In genomic region chr2:174007976-174008349, GRCm38 (mm10) we compare ENCODE assay signal across 11 mouse cellular contexts.
DNase-seq lines count a peak whose midpoint lies in the region; ATAC-seq lines count a peak whose summit lies in the region.
"Had no signal": no experiment of that assay in that cellular context is flagged by ENCODE, and none has a peak within 500 bp of the region (broad histone marks: within the 10 kb centered on the region; RNA-seq: fewer than 3 reads in every experiment).

No protein-coding gene starts in this region.

- H3K4me1 ChIP-seq in midbrain, embryonic 12.5 days, result peaks cover 14% of the 10 kb centered on the region
- peaks cover 3% of the 10 kb centered on the region; the same call in 1 of the 2 replicates for H3K4me1 ChIP-seq in midbrain, embryonic 16.5 days (ENCODE audit: control insufficient read depth, insufficient read depth, low read length)
- peaks cover 12% of the 10 kb centered on the region for H3K4me1 ChIP-seq in forebrain, embryonic 14.5 days (ENCODE audit: control insufficient read depth, insufficient read depth, low read length)
- peaks cover 21% of the 10 kb centered on the region for H3K4me1 ChIP-seq in limb, embryonic 12.5 days (replicated peaks)

- no peak; the same call in 1 of the 2 replicates for ATAC-seq in midbrain, embryonic 12.5 days (ENCODE audit: low FRiP score, low read depth)
- no peak for ATAC-seq in midbrain, embryonic 16.5 days
- ATAC-seq in forebrain, embryonic 14.5 days, result no peak
- ATAC-seq in limb, embryonic 12.5 days (ENCODE audit: insufficient number of reproducible peaks, insufficient read depth, low FRiP score, low TSS enrichment, low read depth), result no peak

- no peak for DNase-seq in forebrain, embryonic 14.5 days (ENCODE audit: low spot score)
- no peak for DNase-seq in testis, postnatal 10 days (ENCODE audit: low spot score)
- no peak for DNase-seq in ovary, postnatal 14 days (ENCODE audit: low spot score)
- DNase-seq in adrenal gland, postnatal 25 days, result no peak
- DNase-seq: kidney, adult 9 months; lung, adult 18-20 months; right cerebral cortex, adult 18-20 months had no signal

- no peak overlapping the region for H3K4me2 ChIP-seq in midbrain, embryonic 12.5 days (replicated peaks)
- H3K4me2 ChIP-seq in midbrain, embryonic 16.5 days (ENCODE audit: low read length), result no peak overlapping the region
- H3K4me2 ChIP-seq in forebrain, embryonic 14.5 days (ENCODE audit: low read length), result no peak overlapping the region
- 0 out of 2 replicates have a peak overlapping the region, but pooled peaks have one; percentile 21 for H3K4me2 ChIP-seq in limb, embryonic 12.5 days
- H3K4me2 ChIP-seq: heart, embryonic 12.5 days had no signal

- H3K36me3 ChIP-seq in midbrain, embryonic 12.5 days, result no peaks in the 10 kb centered on the region
- H3K36me3 ChIP-seq in midbrain, embryonic 16.5 days (ENCODE audit: control insufficient read depth, insufficient read depth, low read length), result no peaks in the 10 kb centered on the region
- no peaks in the 10 kb centered on the region for H3K36me3 ChIP-seq in forebrain, embryonic 14.5 days (ENCODE audit: control insufficient read depth, insufficient read depth, low read length)
- H3K36me3 ChIP-seq in limb, embryonic 12.5 days, result no peaks in the 10 kb centered on the region
- H3K36me3 ChIP-seq: heart, embryonic 12.5 days had no signal

- H3K27ac ChIP-seq in midbrain, embryonic 12.5 days (replicated peaks), result peak overlapping the region; percentile 58; the same call in 1 of the 2 replicates
- no peak overlapping the region for H3K27ac ChIP-seq in midbrain, embryonic 16.5 days (ENCODE audit: low read length)
- peak overlapping the region; percentile 5; the same call in 1 of the 2 replicates for H3K27ac ChIP-seq in forebrain, embryonic 14.5 days (ENCODE audit: low read depth, low read length)
- H3K27ac ChIP-seq in limb, embryonic 12.5 days, result peak overlapping the region; percentile 71; the same call in 1 of the 2 replicates

- no peak overlapping the region for H3K9ac ChIP-seq in midbrain, embryonic 12.5 days (replicated peaks)
- H3K9ac ChIP-seq in midbrain, embryonic 16.5 days (ENCODE audit: low read depth, low read length), result no peak overlapping the region
- no peak overlapping the region for H3K9ac ChIP-seq in forebrain, embryonic 14.5 days (ENCODE audit: low read length)
- H3K9ac ChIP-seq in limb, embryonic 12.5 days (replicated peaks), result no peak overlapping the region; the same call in 1 of the 2 replicates
- H3K9ac ChIP-seq: heart, embryonic 12.5 days had no signal

- H3K9me3 ChIP-seq in midbrain, embryonic 12.5 days, result peaks cover 7% of the 10 kb centered on the region; the same call in 1 of the 2 replicates
- H3K9me3 ChIP-seq in midbrain, embryonic 16.5 days (replicated peaks; ENCODE audit: control insufficient read depth, low read length, poor library complexity, severe bottlenecking), result no peaks in the 10 kb centered on the region; the same call in 1 of the 2 replicates
- no peaks in the 10 kb centered on the region; the same call in 1 of the 2 replicates for H3K9me3 ChIP-seq in forebrain, embryonic 14.5 days (replicated peaks; ENCODE audit: control insufficient read depth, low read length)
- peaks cover 3% of the 10 kb centered on the region; the same call in 1 of the 2 replicates for H3K9me3 ChIP-seq in limb, embryonic 12.5 days

- 58% methylated on average over 2 of the region's 2 CpGs for WGBS in midbrain, embryonic 12.5 days
- 46% methylated on average over 2 of the region's 2 CpGs for WGBS in midbrain, embryonic 16.5 days
- WGBS in forebrain, embryonic 14.5 days, result 45% methylated on average over 2 of the region's 2 CpGs
- WGBS in limb, embryonic 12.5 days, result 46% methylated on average over 2 of the region's 2 CpGs

- H3K4me3 ChIP-seq in midbrain, embryonic 12.5 days, result no peak overlapping the region
- no peak overlapping the region for H3K4me3 ChIP-seq in midbrain, embryonic 16.5 days (ENCODE audit: low read depth, low read length)
- no peak overlapping the region for H3K4me3 ChIP-seq in forebrain, embryonic 14.5 days (ENCODE audit: low read depth, low read length)
- H3K4me3 ChIP-seq in limb, embryonic 12.5 days (replicated peaks), result no peak overlapping the region
- H3K4me3 ChIP-seq: heart, embryonic 12.5 days had no signal

- H3K27me3 ChIP-seq in midbrain, embryonic 12.5 days, result no peaks in the 10 kb centered on the region; the same call in 1 of the 2 replicates
- H3K27me3 ChIP-seq in midbrain, embryonic 16.5 days (ENCODE audit: control insufficient read depth, insufficient read depth, low read depth, low read length), result no peaks in the 10 kb centered on the region
- H3K27me3 ChIP-seq in forebrain, embryonic 14.5 days (replicated peaks; ENCODE audit: control insufficient read depth, insufficient read depth, low read length), result no peaks in the 10 kb centered on the region
- H3K27me3 ChIP-seq in limb, embryonic 12.5 days, result no peaks in the 10 kb centered on the region
- H3K27me3 ChIP-seq: heart, embryonic 12.5 days had no signal
